Comparison of ENCODE assay signal across 8 mouse cellular contexts in genomic region chr11:96318368-96319070, GRCm38 (mm10). TPM values are rescaled to one million over a fixed set of nuclear protein-coding genes. Genes with fewer than 3 reads are reported as not detected.
DNase-seq lines count a peak whose midpoint lies in the region; ATAC-seq lines count a peak whose summit lies in the region.

No protein-coding gene starts in this region.

- ATAC-seq in intestine, embryonic 16.5 days, result peak; percentile 79
- ATAC-seq in neural tube, embryonic 15.5 days (ENCODE audit: low FRiP score), result peak; percentile 68

- H3K9me3 ChIP-seq in intestine, embryonic 16.5 days (ENCODE audit: control insufficient read depth, low read length), result no peaks in the 10 kb centered on the region
- no peaks in the 10 kb centered on the region for H3K9me3 ChIP-seq in neural tube, embryonic 15.5 days (replicated peaks)

- peak overlapping the region; percentile 87 for H3K9ac ChIP-seq in intestine, embryonic 16.5 days (ENCODE audit: low read depth, low read length)
- H3K9ac ChIP-seq in neural tube, embryonic 15.5 days (replicated peaks), result peak overlapping the region; percentile 78

- peak overlapping the region; percentile 69 for H3K4me3 ChIP-seq in intestine, embryonic 16.5 days (ENCODE audit: low read length)
- H3K4me3 ChIP-seq in neural tube, embryonic 15.5 days (replicated peaks), result peak overlapping the region; percentile 60

- peak overlapping the region; percentile 79 for H3K4me2 ChIP-seq in intestine, embryonic 16.5 days (ENCODE audit: low read depth, low read length)
- H3K4me2 ChIP-seq in neural tube, embryonic 15.5 days, result peak overlapping the region; percentile 87

- no peaks in the 10 kb centered on the region for H3K36me3 ChIP-seq in intestine, embryonic 16.5 days (ENCODE audit: control insufficient read depth, insufficient read depth, low read length)
- H3K36me3 ChIP-seq in neural tube, embryonic 15.5 days, result no peaks in the 10 kb centered on the region

- H3K4me1 ChIP-seq in intestine, embryonic 16.5 days (ENCODE audit: control insufficient read depth, insufficient read depth, low read length), result peaks cover 13% of the 10 kb centered on the region; the same call in 1 of the 2 replicates
- peaks cover 84% of the 10 kb centered on the region for H3K4me1 ChIP-seq in neural tube, embryonic 15.5 days

- H3K27me3 ChIP-seq in intestine, embryonic 16.5 days (replicated peaks; ENCODE audit: control insufficient read depth, insufficient read depth, low read length), result no peaks in the 10 kb centered on the region
- H3K27me3 ChIP-seq in neural tube, embryonic 15.5 days (replicated peaks), result no peaks in the 10 kb centered on the region

- under 1% methylated on average over 40 of the region's 45 CpGs for WGBS in intestine, embryonic 16.5 days
- under 1% methylated on average over 45 of the region's 45 CpGs for WGBS in neural tube, embryonic 15.5 days

- peak overlapping the region; percentile 97 for H3K27ac ChIP-seq in intestine, embryonic 16.5 days (ENCODE audit: low read length)
- peak overlapping the region; percentile 99 for H3K27ac ChIP-seq in neural tube, embryonic 15.5 days (replicated peaks)

- DNase-seq in 3T3-L1 (ENCODE audit: low read depth, low spot score), result peak; percentile 73
- DNase-seq in adrenal gland, adult 2 months, result peak; percentile 91
- DNase-seq in forelimb bud, embryonic 11.5 days (ENCODE audit: low read depth, low spot score), result peak; percentile 81
- peak; percentile 80 to 82 for DNase-seq in lung, adult 18-20 months
- no peak for DNase-seq in gastrocnemius, postnatal 4 days (ENCODE audit: low spot score in 2 of 2)
- DNase-seq in layer of hippocampus, adult 8-10 months (ENCODE audit: low spot score in 2 of 2), result no peak

RNA-seq across cellular contexts. Expression of gene Hoxb4, which starts 0.5 kb away (rescaled TPM):
- 10 to 100 TPM; 16.7 to 21.8 TPM for total RNA-seq in adrenal gland, adult 2 months (2021)
- 27.9 and 30.0 TPM in 2 replicates for polyA plus RNA-seq in adrenal gland, adult 2 months (2012; rRNA removed)
- 1.8 and 2.0 TPM in 2 replicates for polyA plus RNA-seq in intestine, embryonic 16.5 days (2015; fragmentation: Nextera tagmentation; extraction: Ambion mirVana)
- polyA plus RNA-seq in neural tube, embryonic 15.5 days (2015; fragmentation: Nextera tagmentation; extraction: Ambion mirVana), result 3.7 and 5.0 TPM in 2 replicates
- under 1 TPM; 0.57 to 0.91 TPM for total RNA-seq in gastrocnemius, postnatal 4 days (2021)
- total RNA-seq in layer of hippocampus, adult 8-10 months (2022), result under 1 TPM in 1 of 4 experiments, not detected in 3; 0.13 TPM

RNA-seq across cellular contexts. Expression of gene Hoxb3, which starts 4.6 kb away (rescaled TPM):
- total RNA-seq in adrenal gland, adult 2 months (2021), result 10 to 100 TPM; 20.1 to 21.9 TPM
- polyA plus RNA-seq in adrenal gland, adult 2 months (2012; rRNA removed), result 89.4 and 94.9 TPM in 2 replicates
- 1.4 and 1.5 TPM in 2 replicates for polyA plus RNA-seq in intestine, embryonic 16.5 days (2015; fragmentation: Nextera tagmentation; extraction: Ambion mirVana)
- 8.0 and 12.6 TPM in 2 replicates for polyA plus RNA-seq in neural tube, embryonic 15.5 days (2015; fragmentation: Nextera tagmentation; extraction: Ambion mirVana)
- 1 to 10 TPM; 1.0 to 1.3 TPM for total RNA-seq in gastrocnemius, postnatal 4 days (2021)
- not detected for total RNA-seq in layer of hippocampus, adult 8-10 months (2022)

RNA-seq across cellular contexts. Expression of gene Hoxb5, which starts 15.4 kb away (rescaled TPM):
- total RNA-seq in adrenal gland, adult 2 months (2021), result 10 to 100 TPM; 15.2 to 31.6 TPM
- polyA plus RNA-seq in adrenal gland, adult 2 months (2012; rRNA removed), result 43.4 and 45.6 TPM in 2 replicates
- polyA plus RNA-seq in intestine, embryonic 16.5 days (2015; fragmentation: Nextera tagmentation; extraction: Ambion mirVana), result 26.4 and 28.7 TPM in 2 replicates
- polyA plus RNA-seq in neural tube, embryonic 15.5 days (2015; fragmentation: Nextera tagmentation; extraction: Ambion mirVana), result 39.5 and 106 TPM in 2 replicates
- total RNA-seq in gastrocnemius, postnatal 4 days (2021), result 1 to 10 TPM in 1 of 2 experiments, under 1 TPM in 1; 0.80 to 1.1 TPM
- total RNA-seq in layer of hippocampus, adult 8-10 months (2022), result not detected

RNA-seq across cellular contexts. Expression of gene Hoxb6, which starts 26.2 kb away (rescaled TPM):
- total RNA-seq in adrenal gland, adult 2 months (2021), result 10 to 100 TPM; 33.0 to 72.2 TPM
- 201 and 210 TPM in 2 replicates for polyA plus RNA-seq in adrenal gland, adult 2 months (2012; rRNA removed)
- polyA plus RNA-seq in intestine, embryonic 16.5 days (2015; fragmentation: Nextera tagmentation; extraction: Ambion mirVana), result 11.1 and 11.3 TPM in 2 replicates
- polyA plus RNA-seq in neural tube, embryonic 15.5 days (2015; fragmentation: Nextera tagmentation; extraction: Ambion mirVana), result 109 and 135 TPM in 2 replicates
- 1 to 10 TPM in 1 of 2 experiments, under 1 TPM in 1; 0.62 to 1.3 TPM for total RNA-seq in gastrocnemius, postnatal 4 days (2021)
- not detected for total RNA-seq in layer of hippocampus, adult 8-10 months (2022)

RNA-seq across cellular contexts. Expression of gene Hoxb2, which starts 31.8 kb away (rescaled TPM):
- total RNA-seq in adrenal gland, adult 2 months (2021), result 10 to 100 TPM; 18.7 to 22.6 TPM
- polyA plus RNA-seq in adrenal gland, adult 2 months (2012; rRNA removed), result 69.6 and 86.1 TPM in 2 replicates
- 9.6 and 11.6 TPM in 2 replicates for polyA plus RNA-seq in intestine, embryonic 16.5 days (2015; fragmentation: Nextera tagmentation; extraction: Ambion mirVana)
- polyA plus RNA-seq in neural tube, embryonic 15.5 days (2015; fragmentation: Nextera tagmentation; extraction: Ambion mirVana), result 33.7 and 42.3 TPM in 2 replicates
- under 1 TPM; 0.44 to 0.93 TPM for total RNA-seq in gastrocnemius, postnatal 4 days (2021)
- total RNA-seq in layer of hippocampus, adult 8-10 months (2022), result not detected

Comparison
In these comparisons a context has a peak if more than half of its experiments do, and no peak if none do; other contexts are left out.
1. DNase-seq: peak in 3T3-L1 (single experiment), adrenal gland, adult 2 months (single experiment), forelimb bud, embryonic 11.5 days (single experiment) and lung, adult 18-20 months (2 of 2); none in gastrocnemius, postnatal 4 days (0 of 2) and layer of hippocampus, adult 8-10 months (0 of 2).
2. RNA of gene Hoxb4, which starts 0.5 kb away (total RNA-seq): 16.7 to 21.8 TPM in adrenal gland, adult 2 months; 0.57 to 0.91 TPM in gastrocnemius, postnatal 4 days and 0.13 TPM in layer of hippocampus, adult 8-10 months; every median in the first group is over 4 times any median in the second.
3. RNA of gene Hoxb3, which starts 4.6 kb away (total RNA-seq): 20.1 to 21.9 TPM in adrenal gland, adult 2 months; 1.0 to 1.3 TPM in gastrocnemius, postnatal 4 days and not detected in layer of hippocampus, adult 8-10 months; every median in the first group is over 4 times any median in the second.
4. RNA of gene Hoxb5, which starts 15.4 kb away (total RNA-seq): 15.2 to 31.6 TPM in adrenal gland, adult 2 months; 0.80 to 1.1 TPM in gastrocnemius, postnatal 4 days and not detected in layer of hippocampus, adult 8-10 months; every median in the first group is over 4 times any median in the second.